Mouse (Mus musculus) heart, postnatal 25 days (tissue): ENCODE measurements at regions not wholly inside any gene's neighbourhood (a gene's known extent, or its start where the extent isn't known, plus 50 kb on each side); places are given as distances from the start of the nearest gene placed in this dataset.

Experiments used
- DNase-seq: peaks from one replicate; pipeline ENCODE4 v3.0.0; 2022; ENCODE audit warnings: low spot score
- intact Hi-C: fragments of 180-260 bp; cut with DNase I; formaldehyde crosslinking; loops from one replicate; pipeline ENCODE4 v1.15.1; 2025

GRCm38 (mm10) chr4:31671530-31672170 lies 292.2 kb upstream of the Map3k7 start:
- intact Hi-C loops, result no loop called here
- no peak for DNase-seq

DNA sequence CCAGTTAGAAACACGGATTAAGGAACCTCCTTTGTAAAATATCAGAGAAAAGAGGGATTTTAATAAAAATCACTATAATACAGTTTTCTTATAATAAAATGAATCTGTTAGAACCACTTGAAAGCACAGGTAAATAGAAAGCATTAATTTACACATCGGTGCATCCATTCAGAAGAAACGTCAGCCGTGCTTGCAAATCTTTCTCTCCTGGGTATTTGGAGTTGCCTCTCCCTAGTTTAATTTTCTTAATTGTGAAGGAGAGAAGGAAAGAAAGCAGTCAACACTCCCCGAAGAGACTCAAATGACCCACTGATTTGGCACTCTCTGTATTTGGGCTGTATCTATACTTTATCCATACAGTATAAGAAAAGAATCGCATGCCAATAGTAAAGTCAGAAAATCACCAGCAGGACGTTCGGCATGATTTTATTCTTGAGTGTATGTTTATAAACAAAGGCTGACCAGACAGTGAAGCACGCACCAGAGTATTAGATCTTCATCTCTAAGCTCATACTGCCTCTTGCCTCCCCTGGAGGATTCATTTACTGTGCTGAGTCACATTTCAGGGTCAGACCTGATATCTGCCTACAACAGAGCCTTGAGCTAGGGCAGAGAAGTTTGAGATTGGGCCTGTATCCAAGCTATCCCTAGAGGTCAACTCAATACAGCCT lies 291.6 kb upstream of the Map3k7 start:
- intact Hi-C loops, result no loop called here
- no peak for DNase-seq

- intact Hi-C loops, result no loop called here
- DNase-seq, result no peak
Measured at GRCm38 (mm10) chr4:31672842-31673171, 291.1 kb upstream of the Map3k7 start.

- DNase-seq, result no peak
- intact Hi-C loops, result no loop called here
Measured at GRCm38 (mm10) chr4:31679007-31679590, 284.8 kb upstream of the Map3k7 start.

DNA sequence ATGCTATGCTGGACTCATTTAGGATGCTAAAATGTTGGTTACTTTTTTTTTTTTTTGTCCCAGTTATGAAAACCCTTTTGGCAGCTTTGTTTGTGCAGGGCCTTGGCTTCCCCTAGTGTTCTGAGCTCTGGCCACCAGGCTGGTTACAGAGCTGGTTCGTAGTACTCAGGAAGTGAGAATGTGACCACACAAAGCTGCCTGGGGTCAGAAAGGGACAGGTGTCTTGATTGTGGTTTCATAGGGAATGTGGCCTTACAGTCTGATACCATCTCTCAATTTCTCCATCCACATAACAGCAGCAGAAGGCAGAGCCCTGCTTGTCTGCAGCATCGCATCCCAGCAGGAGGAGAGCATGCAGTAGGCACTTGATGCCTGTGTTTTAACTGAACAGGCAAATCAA lies 282.9 kb upstream of the Map3k7 start:
- no peak for DNase-seq
- intact Hi-C loops, result no loop called here

- no peak for DNase-seq
- intact Hi-C loops, result no loop called here
Measured at GRCm38 (mm10) chr4:31689083-31689482, 274.8 kb upstream of the Map3k7 start.

DNA sequence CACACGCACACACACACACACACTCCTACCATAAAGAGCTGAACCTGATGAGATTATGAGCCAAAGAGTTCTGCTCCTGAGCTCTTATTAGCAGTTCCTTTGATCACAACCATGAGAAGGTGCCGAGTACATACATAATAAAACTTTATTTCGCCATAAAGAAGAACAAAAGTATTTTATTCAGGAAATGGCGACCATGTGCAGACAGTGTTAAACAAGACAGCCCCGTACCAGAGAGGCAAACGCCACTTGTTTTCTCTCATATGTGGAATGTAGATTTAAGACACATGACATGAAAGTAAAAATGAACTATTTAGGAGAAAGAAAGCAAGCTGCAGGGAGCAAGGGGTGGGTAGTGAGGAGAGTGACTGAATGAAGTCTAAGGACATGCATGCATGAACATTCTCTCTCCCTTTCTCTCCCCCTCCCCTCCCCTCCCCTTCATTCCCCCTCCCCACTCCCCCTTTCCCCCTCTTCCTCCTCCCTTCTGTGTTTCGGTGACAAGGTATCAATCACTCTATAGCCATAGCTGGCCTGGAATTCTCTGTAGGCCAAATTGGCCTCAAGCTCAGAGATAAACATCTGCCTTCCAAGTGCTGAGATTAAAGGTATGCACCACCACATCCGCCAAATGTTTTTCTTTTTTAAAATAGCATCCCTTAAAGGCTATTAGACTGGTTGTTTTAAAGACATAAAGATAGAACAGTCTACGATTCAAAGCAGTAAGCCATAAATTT lies 266.0 kb upstream of the Map3k7 start:
- DNase-seq, result no peak
- intact Hi-C loops, result no loop called here

GRCm38 (mm10) chr4:31698506-31698782 lies 265.5 kb upstream of the Map3k7 start:
- intact Hi-C loops, result no loop called here
- no peak for DNase-seq

DNA sequence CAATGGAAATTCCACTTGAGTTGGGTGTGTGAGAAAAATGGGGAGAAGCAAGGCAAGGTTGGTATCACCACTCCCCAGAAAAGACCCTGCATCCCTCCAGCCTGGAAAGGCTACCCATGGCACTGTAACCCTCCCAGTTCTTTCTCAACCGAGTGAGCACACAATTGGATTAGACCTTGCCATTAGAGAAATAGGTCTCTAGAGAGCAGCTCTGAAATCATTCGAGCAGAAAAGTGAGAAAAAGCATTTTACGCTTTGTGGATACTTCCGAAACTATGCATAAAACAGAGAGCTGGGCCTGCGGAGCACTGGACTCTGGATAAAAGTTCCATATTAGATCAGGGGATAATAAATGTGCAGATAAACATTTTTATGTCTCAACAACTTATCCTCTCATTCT lies 264.6 kb upstream of the Map3k7 start:
- intact Hi-C loops, result no loop called here

DNA sequence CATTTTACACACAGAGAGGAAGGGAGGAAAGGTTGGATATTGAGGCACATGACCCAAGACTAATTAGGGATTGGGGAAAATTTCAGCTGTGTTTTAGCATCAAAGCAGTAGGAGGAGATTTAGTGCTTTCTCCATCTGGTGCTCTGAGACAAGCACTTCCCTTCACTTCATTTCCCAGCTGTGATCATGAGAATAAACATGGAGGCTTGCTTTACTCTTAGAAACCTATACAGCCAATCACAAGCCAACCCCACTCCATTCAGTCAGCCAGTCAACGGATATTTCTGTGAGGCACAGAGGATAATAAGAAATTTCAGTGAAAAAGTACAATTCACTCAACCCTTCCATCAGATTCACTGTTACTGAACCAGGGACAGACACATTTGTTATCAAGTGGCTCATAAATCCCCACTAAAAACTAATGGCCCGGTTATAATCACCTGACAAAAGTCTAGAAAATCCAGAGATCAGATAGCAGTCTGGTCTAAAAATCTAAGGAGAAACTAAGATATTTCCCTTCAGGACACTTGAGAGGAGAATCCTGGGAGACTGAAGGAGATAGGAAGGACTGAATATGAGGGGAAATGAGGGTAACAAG lies 249.7 kb upstream of the Map3k7 start:
- intact Hi-C loops, result no loop called here

More for the DNA sequence above, 264.6 kb upstream of the Map3k7 start:
- DNase-seq, result no peak

DNA sequence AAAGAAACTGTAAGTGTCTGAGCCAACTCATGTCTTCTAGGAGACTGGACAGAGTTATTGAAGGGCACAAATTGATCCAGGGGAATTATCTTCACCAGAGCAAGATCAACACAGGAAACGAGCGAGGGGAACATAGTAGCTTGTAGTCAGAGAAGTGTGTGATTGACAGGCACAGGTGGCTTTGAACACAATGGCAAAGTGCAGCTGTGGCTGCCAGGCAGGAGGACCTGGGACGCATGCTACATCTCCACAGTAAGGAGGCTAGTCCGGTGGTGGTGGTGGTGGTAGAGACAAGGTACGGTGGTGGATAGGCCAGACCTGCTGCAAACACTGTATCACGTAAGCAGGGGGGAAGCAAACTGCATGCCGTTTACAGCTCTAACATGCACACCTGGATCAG lies 240.4 kb upstream of the Map3k7 start:
- no peak for DNase-seq
- intact Hi-C loops, result no loop called here

More for the DNA sequence above, 249.7 kb upstream of the Map3k7 start:
- DNase-seq, result no peak

GRCm38 (mm10) chr4:31724400-31724799 lies 239.5 kb upstream of the Map3k7 start:
- no peak for DNase-seq
- intact Hi-C loops, result no loop called here

GRCm38 (mm10) chr4:31727498-31728148 lies 236.3 kb upstream of the Map3k7 start:
- no peak for DNase-seq
- intact Hi-C loops, result no loop called here

GRCm38 (mm10) chr4:31728149-31728516 lies 235.8 kb upstream of the Map3k7 start:
- no peak for DNase-seq
- intact Hi-C loops, result no loop called here

GRCm38 (mm10) chr4:31743776-31744175 lies 220.1 kb upstream of the Map3k7 start:
- intact Hi-C loops, result no loop called here
- no peak for DNase-seq

DNA sequence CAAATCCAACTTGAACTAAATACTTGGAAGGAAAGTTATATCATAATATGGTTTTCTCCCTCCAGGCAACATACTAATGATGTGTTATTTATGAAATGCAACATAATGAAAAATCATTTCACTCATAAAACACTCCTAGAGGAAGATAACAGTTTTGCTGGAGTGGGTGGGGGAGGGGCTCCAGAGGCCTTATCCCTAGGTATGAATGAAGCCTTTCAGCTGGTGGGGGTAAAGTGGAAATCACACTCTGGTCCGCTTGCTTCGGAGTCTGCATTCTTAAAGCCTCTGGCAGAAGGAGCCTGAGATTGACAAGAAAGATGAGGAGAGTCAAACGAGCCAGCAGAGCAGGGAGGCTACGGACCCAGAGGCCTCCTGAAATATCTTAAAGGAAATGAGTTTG lies 219.5 kb upstream of the Map3k7 start:
- intact Hi-C loops, result no loop called here
- DNase-seq, result no peak

- DNase-seq, result no peak
Measured at GRCm38 (mm10) chr4:31753677-31754312, 210.1 kb upstream of the Map3k7 start.

GRCm38 (mm10) chr4:31757126-31757525 lies 206.8 kb upstream of the Map3k7 start:
- no peak for DNase-seq
- intact Hi-C loops, result no loop called here

More at GRCm38 (mm10) chr4:31753677-31754312, 210.1 kb upstream of the Map3k7 start:
- intact Hi-C loops, result no loop called here

DNA sequence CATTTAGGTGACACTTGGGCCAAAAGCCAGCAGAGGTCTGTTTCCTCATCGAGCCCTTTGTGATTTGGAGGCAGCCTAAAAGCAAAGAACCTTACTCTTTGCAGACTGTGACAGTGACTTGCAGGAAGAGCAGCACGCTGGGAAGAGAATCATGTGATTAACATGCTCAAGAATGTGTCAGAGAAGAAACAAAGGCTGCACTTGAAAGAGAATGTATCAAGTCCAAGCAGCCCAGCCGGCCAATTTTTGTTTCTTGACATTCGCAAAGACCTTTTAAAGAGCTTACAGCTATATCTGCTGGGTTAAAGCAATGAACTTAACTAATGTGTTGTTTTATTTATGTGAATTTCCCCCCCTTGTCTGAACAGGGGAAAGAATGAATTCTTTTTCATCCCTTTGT lies 203.8 kb upstream of the Map3k7 start:
- intact Hi-C loops, result no loop called here
- no peak for DNase-seq

- intact Hi-C loops, result no loop called here
- no peak for DNase-seq
Measured at GRCm38 (mm10) chr4:31762199-31762598, 201.7 kb upstream of the Map3k7 start.
